Mouse (Mus musculus) E14TG2a.4 (cell line): ENCODE results near the gene Son.

Experiments used
- CTCF ChIP-seq: conservative IDR thresholded peaks from 2 replicates; pipeline ENCODE4 v1.5.1; 2014; ENCODE audit warnings: low read length
- NANOG ChIP-seq: IDR thresholded peaks from 2 replicates; pipeline ENCODE4 v1.6.1; 2014; ENCODE audit warnings: borderline replicate concordance, low read length, mixed read lengths

- no peak for TF ChIP-seq CTCF
- TF ChIP-seq NANOG, result no peak
These were observed 47.9 kb downstream of the Son start for GRCm38 (mm10) chr16:91695108-91695755.
